ENCODE assay signal across 19 mouse cellular contexts in genomic region chr13:95358223-95358622, GRCm38 (mm10).
"Had no signal": no experiment of that assay in that cellular context is flagged by ENCODE, and none has a peak within 500 bp of the region (broad histone marks: within the 10 kb centered on the region; RNA-seq: fewer than 3 reads in every experiment).

No protein-coding gene starts in this region.

- H3K4me1 ChIP-seq: midbrain, embryonic 10.5 days; midbrain, embryonic 12.5 days; neural tube, embryonic 13.5 days; neural tube, embryonic 15.5 days had no signal

- H3K27ac ChIP-seq: macrophage; midbrain, embryonic 10.5 days; midbrain, embryonic 12.5 days; neural tube, embryonic 13.5 days; neural tube, embryonic 15.5 days had no signal

- ATAC-seq: midbrain, embryonic 16.5 days had no signal

- H3K9me3 ChIP-seq: midbrain, embryonic 10.5 days; midbrain, embryonic 12.5 days; neural tube, embryonic 13.5 days; neural tube, embryonic 15.5 days had no signal

- H3K4me3 ChIP-seq: midbrain, embryonic 10.5 days; midbrain, embryonic 12.5 days; myocyte; neural tube, embryonic 13.5 days; neural tube, embryonic 15.5 days had no signal

- H3K9ac ChIP-seq: lung, embryonic 14.5 days; midbrain, embryonic 12.5 days; neural tube, embryonic 13.5 days; neural tube, embryonic 15.5 days had no signal

- DNase-seq: lung, adult 18-20 months; lung, embryonic 14.5 days; lung, postnatal 10 days; lung, postnatal 36 days; midbrain, embryonic 14.5 days; retina, postnatal 1 day; right cerebral cortex, adult 18-20 months; right cerebral cortex, postnatal 25 days; right cerebral cortex, postnatal 4 days; thymus, adult 18-20 months; thymus, postnatal 14 days; thymus, postnatal 36 days had no signal

- H3K27me3 ChIP-seq: midbrain, embryonic 12.5 days; neural tube, embryonic 13.5 days; neural tube, embryonic 15.5 days had no signal

- H3K4me2 ChIP-seq: lung, embryonic 14.5 days; midbrain, embryonic 12.5 days; neural tube, embryonic 13.5 days; neural tube, embryonic 15.5 days had no signal
